Mouse (Mus musculus) stomach, postnatal 0 days (tissue): Measurements from ENCODE around the gene Gm49383. TPM values are rescaled to one million over a fixed set of nuclear protein-coding genes. Genes with fewer than 3 reads are reported as not detected.

Experiments
- ATAC-seq: fragments of 200-750 bp; cut with Nextera tagmentation; 2 replicates; pipeline ENCODE4 v1.8.0; 2017; ENCODE audit not compliant: low FRiP score, low TSS enrichment
- DNase-seq: peaks from one replicate; pipeline ENCODE4 v3.0.0-alpha.2; 2016; ENCODE audit warnings: low spot score
- H3K27ac ChIP-seq: fragments of 300-500 bp; sonication (generic); replicated peaks from 2 replicates; pipeline ENCODE4 v1.5.1; 2014; ENCODE audit warnings: mild to moderate bottlenecking, control low read depth
- H3K27me3 ChIP-seq: fragments of 300-500 bp; sonication (generic); 2 replicates; pipeline ENCODE4 v1.6.1; 2014; ENCODE audit warnings: low read length; ENCODE audit not compliant: control insufficient read depth, insufficient read depth
- H3K36me3 ChIP-seq: fragments of 300-500 bp; sonication (generic); 2 replicates; pipeline ENCODE4 v1.6.1; 2014; ENCODE audit warnings: low read length, mixed read lengths; ENCODE audit not compliant: control insufficient read depth, insufficient read depth
- H3K4me1 ChIP-seq: fragments of 300-500 bp; sonication (generic); replicated peaks from 2 replicates; pipeline ENCODE4 v1.6.1; 2014; ENCODE audit warnings: antibody characterized with exemption; ENCODE audit not compliant: control insufficient read depth, insufficient read depth
- H3K4me2 ChIP-seq: fragments of 300-500 bp; sonication (generic); replicated peaks from 2 replicates; pipeline ENCODE4 v1.6.1; 2014; ENCODE audit warnings: low read depth, mild to moderate bottlenecking, control low read depth, moderate library complexity
- H3K4me3 ChIP-seq: fragments of 300-500 bp; sonication (generic); 2 replicates; pipeline ENCODE4 v1.5.1; 2014; ENCODE audit warnings: low read depth, low read length, control low read depth
- H3K9ac ChIP-seq: fragments of 300-500 bp; sonication (generic); 2 replicates; pipeline ENCODE4 v1.6.1; 2014; ENCODE audit warnings: mild to moderate bottlenecking, low read length, control low read depth, mixed read lengths
- H3K9me3 ChIP-seq: fragments of 300-500 bp; sonication (generic); 2 replicates; pipeline ENCODE4 v1.6.1; 2016; ENCODE audit warnings: low read length; ENCODE audit not compliant: control insufficient read depth
- CTCF ChIP-seq: IDR thresholded peaks from 2 replicates; pipeline ENCODE4 v1.5.1; 2016; ENCODE audit warnings: antibody characterized with exemption, low read depth, mild to moderate bottlenecking, moderate library complexity
- EP300 ChIP-seq: optimal IDR thresholded peaks from 2 replicates; pipeline ENCODE3; 2016; ENCODE audit warnings: antibody characterized with exemption
- WGBS: fragments of 180-500 bp; shearing (Covaris S2); extraction: QIAGEN DNeasy Blood & Tissue Kit; methylation state at CpG from one replicate; pipeline ENCODE4 v1.1.7; 2014; 5-methylcytosine and 5-hydroxymethylcytosine counted together
- polyA plus RNA-seq: library from polyadenylated mRNA; unstranded; fragments of >200 nt; fragmentation: Nextera tagmentation; extraction: Ambion mirVana; gene quantifications from 2 replicates; pipeline ENCODE4 v1.2.1, GENCODE M21; 2015

Gm49383 gene
- polyA plus RNA-seq, 1 experiment from 2014 or later, result 10.3 TPM

GRCm38 (mm10) chr12:69215000-69215785 is 18.3 kb upstream of the Gm49383 start:
- peak; percentile 52 for DNase-seq
- Histone ChIP-seq H3K27me3 (no peaks in the 10 kb centered on the region), H3K4me3 (no peak overlapping the region), H3K27ac (0 out of 2 replicates have a peak overlapping the region, but pooled peaks have one; percentile 0), H3K36me3 (no peaks in the 10 kb centered on the region), H3K4me2 (no peak overlapping the region), H3K9ac (no peak overlapping the region), H3K4me1 (no peaks in the 10 kb centered on the region), H3K9me3 (no peaks in the 10 kb centered on the region)
- 43% methylated on average over 3 of the region's 3 CpGs for WGBS
- no peak for TF ChIP-seq EP300
- no peak for TF ChIP-seq CTCF
- ATAC-seq, result peak; percentile 81

DNA sequence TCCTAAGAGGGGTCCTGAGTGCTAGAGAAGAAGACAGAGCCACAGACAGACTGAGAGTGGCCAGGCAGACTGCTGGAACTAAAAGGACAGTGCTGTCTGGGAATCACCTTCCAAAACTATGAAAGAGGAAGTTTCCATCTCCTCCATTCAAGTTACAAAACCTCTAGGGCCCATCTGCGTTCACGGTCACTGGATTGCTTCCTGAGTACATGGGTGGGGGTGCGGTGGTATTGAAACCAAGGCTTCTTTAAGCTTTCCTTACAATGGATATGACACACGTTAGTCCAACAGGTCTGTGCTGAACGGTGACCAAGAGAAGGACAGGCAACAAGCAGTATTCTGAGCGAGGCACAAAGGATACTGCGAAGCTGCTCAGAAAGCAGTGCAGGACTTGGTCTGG is 17.5 kb upstream of the Gm49383 start:
- Histone ChIP-seq H3K9me3 (no peaks in the 10 kb centered on the region), H3K9ac (no peak overlapping the region), H3K4me2 (no peak overlapping the region), H3K36me3 (0 out of 2 replicates have a peak, but pooled peaks cover 2% of the 10 kb centered on the region), H3K27ac (0 out of 2 replicates have a peak overlapping the region, but pooled peaks have one; percentile 35), H3K27me3 (no peaks in the 10 kb centered on the region), H3K4me1 (no peaks in the 10 kb centered on the region), H3K4me3 (no peak overlapping the region)
- DNase-seq (no peak), ATAC-seq (no peak)
- TF ChIP-seq EP300 (no peak), CTCF (no peak)
- WGBS, result 90% methylated on average over 7 of the region's 7 CpGs

GRCm38 (mm10) chr12:69213186-69213777 is 16.4 kb upstream of the Gm49383 start:
- ATAC-seq (no peak), DNase-seq (no peak)
- H3K27ac ChIP-seq, result no peak overlapping the region
- H3K9me3 ChIP-seq, result no peaks in the 10 kb centered on the region
- H3K36me3 ChIP-seq, result 0 out of 2 replicates have a peak, but pooled peaks cover 4% of the 10 kb centered on the region
- no peak overlapping the region for H3K4me3 ChIP-seq
- TF ChIP-seq EP300 (no peak), CTCF (no peak)
- H3K27me3 ChIP-seq, result no peaks in the 10 kb centered on the region
- 89% methylated on average over 13 of the region's 13 CpGs for WGBS
- no peaks in the 10 kb centered on the region for H3K4me1 ChIP-seq
- H3K9ac ChIP-seq, result no peak overlapping the region
- no peak overlapping the region for H3K4me2 ChIP-seq

DNA sequence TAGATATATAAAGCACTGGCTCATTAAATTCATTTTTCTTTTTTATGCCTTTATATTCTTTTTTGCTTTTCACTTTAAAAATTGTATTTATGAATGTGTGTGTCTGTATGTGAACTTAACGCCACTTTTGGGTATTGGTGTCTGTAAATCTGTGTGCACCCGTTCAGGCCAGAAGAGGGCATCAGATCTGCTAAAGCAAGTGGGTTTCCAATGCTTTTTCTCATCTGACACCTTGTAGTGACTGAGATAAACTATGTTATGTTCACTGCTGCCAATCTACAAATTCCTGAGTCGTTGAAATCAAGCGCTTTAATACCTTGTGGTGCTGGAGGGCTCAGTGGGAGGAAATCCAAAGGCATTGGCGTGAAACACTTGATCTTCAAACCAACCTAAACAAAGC is 14.2 kb upstream of the Gm49383 start:
- H3K36me3 ChIP-seq, result 0 out of 2 replicates have a peak, but pooled peaks cover 4% of the 10 kb centered on the region
- no peaks in the 10 kb centered on the region for H3K9me3 ChIP-seq
- ATAC-seq (no peak), DNase-seq (no peak)
- TF ChIP-seq CTCF (peak; percentile 71), EP300 (no peak)
- no peak overlapping the region for H3K27ac ChIP-seq
- H3K4me2 ChIP-seq, result no peak overlapping the region
- no peak overlapping the region for H3K4me3 ChIP-seq
- H3K4me1 ChIP-seq, result no peaks in the 10 kb centered on the region
- no peaks in the 10 kb centered on the region for H3K27me3 ChIP-seq
- 71% methylated on average over 5 of the region's 5 CpGs for whole genome bisulfite sequencing
- H3K9ac ChIP-seq, result no peak overlapping the region

DNA sequence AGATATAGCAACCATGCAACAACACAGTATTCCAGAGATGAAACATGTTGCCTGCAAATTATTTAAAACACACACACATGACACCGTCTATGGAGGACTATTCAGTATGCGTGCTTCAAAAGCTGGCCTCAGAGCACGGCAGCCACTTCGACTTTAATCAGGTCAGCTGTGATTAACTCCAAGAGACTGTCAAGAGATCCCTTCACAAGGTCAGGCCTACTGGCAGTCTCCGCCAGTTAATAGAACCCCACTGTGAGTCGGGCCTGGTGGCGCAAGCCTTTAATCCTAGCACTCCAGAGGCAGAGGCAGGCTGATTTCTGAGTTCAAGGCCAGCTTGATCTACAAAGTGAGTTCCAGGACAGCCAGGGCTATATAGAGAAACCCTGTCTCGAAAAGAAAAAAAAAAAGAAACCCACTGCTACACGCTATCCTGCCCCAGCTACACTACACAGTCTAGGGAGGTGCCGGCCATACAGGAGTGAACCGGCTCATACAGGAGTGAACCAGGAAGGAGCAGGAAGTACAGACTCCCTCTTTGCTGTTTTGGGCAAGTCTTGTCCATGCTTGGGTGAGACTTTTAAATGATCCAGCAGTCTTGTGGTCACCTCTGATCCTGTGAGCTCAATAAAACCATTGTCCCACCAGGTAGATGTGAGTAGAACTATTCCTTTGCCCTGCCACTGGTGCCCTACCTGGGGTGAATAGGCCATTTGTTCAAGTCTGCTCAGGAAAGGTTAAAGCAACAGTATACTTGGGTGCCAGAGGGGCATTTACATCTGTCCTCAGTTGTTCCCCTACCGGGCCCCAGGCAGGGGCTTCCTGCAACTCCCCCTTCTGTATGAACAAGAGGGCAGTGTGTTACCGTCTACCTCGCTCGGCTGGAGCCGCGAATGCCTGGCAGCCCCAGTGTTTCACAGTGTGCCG is 13.4 kb upstream of the Gm49383 start:
- no peaks in the 10 kb centered on the region for H3K9me3 ChIP-seq
- no peak for TF ChIP-seq CTCF
- TF ChIP-seq EP300, result no peak
- 0 out of 2 replicates have a peak, but pooled peaks cover 4% of the 10 kb centered on the region for H3K36me3 ChIP-seq
- 91% methylated on average over 18 of the region's 18 CpGs for WGBS
- H3K4me3 ChIP-seq, result no peak overlapping the region
- H3K27ac ChIP-seq, result no peak overlapping the region
- ATAC-seq (no peak), DNase-seq (no peak)
- H3K4me1 ChIP-seq, result no peaks in the 10 kb centered on the region
- no peaks in the 10 kb centered on the region for H3K27me3 ChIP-seq
- no peak overlapping the region for H3K4me2 ChIP-seq
- H3K9ac ChIP-seq, result no peak overlapping the region
